Mouse (Mus musculus): ENCODE measurements around the gene Heg1.

Heg1 gene

GRCm38 (mm10) chr16:33684162-33684702 lies at the start of gene Heg1:
TSS of gene Heg1 (plus strand) at chr16:33684370.
- no peak for DNase-seq (ENCODE audit: low read depth, low spot score)

DNA sequence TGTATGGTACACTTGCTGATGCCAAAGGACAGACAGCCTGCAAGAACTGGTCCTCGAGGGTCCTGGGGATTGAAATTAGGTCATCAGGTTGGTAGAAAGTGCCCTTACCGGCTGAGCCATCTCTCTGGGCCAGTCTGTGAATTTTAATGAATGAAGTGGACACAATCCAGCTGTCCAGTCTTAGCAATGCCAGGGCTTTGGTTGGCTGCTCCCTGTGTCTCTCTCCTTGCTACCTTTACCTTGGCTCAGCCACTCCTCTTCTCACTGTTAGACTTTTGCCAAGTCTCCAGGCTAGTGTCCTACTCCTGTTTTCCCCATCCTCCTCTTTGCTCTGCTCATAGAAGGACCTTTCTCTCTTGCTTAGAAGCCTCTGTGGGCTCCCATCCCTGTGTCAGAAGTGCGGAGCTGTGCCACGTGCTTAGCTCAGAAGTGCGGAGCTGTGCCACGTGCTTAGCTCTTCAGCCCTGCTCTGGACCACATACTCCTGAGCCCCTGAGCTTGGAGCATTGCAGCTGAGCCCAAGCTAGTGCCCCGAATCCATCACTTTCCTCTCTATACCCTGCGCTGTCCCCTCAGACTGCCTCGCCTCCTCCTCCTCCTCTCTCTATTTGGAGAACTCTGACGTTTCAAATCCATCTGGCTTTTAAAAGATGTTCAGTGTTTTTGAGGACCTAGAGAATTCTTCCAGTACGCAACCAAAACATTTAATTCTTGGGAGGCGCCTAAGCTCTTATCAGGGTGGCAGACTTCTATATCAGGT lies 48.2 kb upstream of the Heg1 start:
- DNase-seq (ENCODE audit: low read depth, low spot score): peak; percentile 56

- peak; percentile 29 for DNase-seq (ENCODE audit: low read depth, low spot score)
These were observed 42.4 kb upstream of the Heg1 start for GRCm38 (mm10) chr16:33641779-33642178.

GRCm38 (mm10) chr16:33653116-33653515 lies 31.1 kb upstream of the Heg1 start:
- no peak for DNase-seq (ENCODE audit: low read depth, low spot score)

DNA sequence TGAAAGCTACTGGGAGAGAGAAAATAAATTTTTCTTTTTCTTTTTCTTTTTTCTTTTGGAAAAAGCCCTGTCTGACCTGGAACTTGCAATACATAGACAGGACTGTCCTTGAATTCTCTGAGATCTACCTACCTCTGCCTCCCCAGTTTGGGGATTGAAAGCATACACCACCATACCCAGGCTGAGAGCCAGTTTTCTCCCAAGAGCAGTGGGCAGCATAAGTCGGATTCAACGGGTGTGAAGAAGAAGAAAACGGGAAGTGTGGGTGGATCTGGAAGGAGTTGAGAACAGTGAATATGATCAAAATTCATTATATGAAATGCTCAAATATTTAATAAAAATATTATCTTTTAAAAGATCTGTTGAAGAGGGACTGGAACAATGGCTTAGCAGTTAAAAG lies 28.7 kb upstream of the Heg1 start:
- DNase-seq (ENCODE audit: low read depth, low spot score): peak; percentile 60

DNA sequence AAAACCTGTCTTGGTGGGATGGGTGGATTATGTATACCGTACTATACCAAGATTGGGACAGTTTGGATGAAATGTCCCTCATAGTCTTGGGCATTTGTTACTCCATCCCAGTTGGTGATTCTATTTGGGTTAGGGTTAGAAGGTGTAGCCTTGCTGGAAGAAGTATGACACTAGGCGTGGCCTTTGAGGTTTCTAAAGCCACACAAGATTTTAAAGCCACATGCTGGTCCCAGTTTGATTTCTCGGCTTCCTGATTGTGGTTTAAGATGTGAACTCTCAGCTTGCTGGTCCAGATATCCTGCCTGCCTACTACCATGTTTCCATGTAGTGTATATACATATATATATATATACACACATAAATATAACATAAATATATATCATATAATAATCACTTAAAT lies 27.0 kb upstream of the Heg1 start:
- no peak for DNase-seq (ENCODE audit: low read depth, low spot score)

DNA sequence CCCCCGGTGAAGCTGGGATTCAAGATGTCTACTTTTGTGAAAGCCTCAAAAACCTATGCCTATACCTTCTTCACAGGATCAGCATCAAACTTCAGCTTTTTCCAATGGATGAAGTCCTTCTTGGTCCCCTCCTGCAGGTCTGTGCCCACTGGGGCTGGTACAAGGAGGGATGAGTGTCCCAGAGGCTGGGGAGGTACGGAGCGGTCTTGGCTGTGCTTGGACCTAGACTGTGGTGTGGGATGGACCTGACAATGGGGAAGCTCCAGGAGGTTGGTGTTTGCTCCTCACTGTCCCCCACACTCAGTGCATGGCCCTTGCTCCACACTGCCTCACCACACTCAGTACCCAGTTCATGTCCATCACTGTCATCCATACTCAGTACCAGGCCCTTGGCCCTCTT lies 26.0 kb upstream of the Heg1 start:
- no peak for DNase-seq (ENCODE audit: low read depth, low spot score)

DNA sequence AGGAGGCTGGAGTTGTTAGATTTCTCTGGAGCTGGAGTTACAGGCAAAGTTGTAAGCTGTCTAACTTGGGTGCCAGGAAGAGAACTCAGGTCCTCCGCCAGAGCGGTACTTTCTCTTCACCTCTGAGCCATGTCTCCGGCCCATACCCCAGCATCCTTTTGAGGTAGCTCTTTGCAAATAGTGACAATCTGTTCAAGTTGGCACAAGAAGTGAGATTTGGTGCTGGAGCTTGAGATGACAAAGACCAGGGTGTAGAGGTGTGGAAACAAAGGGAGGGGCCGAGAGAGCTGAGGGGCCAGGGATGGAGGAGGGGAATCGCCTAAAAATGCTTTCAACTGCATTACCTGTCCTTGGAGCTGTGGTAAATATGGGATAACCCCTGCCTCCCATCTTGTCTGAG lies 24.6 kb upstream of the Heg1 start:
- DNase-seq (ENCODE audit: low read depth, low spot score): no peak

- no peak for DNase-seq (ENCODE audit: low read depth, low spot score)
These were observed 24.0 kb upstream of the Heg1 start for GRCm38 (mm10) chr16:33660125-33660524.

DNA sequence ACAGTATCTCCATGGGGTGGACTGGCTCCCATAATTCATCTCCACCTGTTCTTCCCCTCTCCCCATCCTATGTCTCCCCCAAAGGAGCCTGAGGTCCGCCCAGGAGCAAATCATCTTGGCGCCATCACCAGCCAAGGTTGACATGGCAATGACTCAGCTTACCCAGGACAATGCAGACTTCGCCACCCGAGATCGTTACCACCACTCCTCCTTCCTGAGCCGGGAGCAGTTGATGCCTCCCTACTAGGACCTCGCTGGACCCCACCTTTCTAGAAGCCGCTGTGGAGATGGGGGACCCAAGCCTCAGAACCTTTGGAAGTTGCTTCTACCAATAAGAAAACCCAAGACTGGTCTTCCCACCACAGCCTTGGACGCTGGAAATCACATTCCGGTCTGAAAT lies 21.3 kb upstream of the Heg1 start:
- DNase-seq (ENCODE audit: low read depth, low spot score): no peak

GRCm38 (mm10) chr16:33666226-33666625 lies 17.9 kb upstream of the Heg1 start:
- DNase-seq (ENCODE audit: low read depth, low spot score): no peak

DNA sequence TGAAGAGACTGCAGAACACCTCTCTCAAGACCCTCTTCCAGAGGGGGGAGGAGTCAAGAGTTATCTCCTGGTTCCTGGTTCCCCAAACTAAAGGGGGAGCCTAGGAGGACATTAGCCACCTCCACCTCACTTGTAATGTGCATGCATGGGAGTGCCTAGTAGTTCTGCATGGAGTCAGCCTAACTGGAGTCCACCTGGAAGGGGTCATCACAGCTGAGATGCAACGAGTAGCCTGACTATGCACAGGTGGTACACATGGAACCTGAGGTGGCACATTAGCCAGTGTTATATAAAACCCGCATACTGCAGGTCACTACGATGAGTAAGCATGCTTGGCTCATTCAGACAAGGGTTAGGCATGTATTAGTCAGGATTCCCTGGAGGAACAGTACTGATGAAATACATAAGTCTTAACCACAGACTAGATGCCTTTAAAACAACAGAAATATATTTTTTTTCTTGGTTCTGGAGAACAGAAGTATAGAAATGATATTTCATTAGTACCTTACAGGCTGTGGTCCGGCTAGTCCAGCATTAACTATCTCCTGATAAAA lies 17.1 kb upstream of the Heg1 start:
- DNase-seq (ENCODE audit: low read depth, low spot score): no peak

- DNase-seq (ENCODE audit: low read depth, low spot score): no peak
These were observed 15.7 kb upstream of the Heg1 start for GRCm38 (mm10) chr16:33668448-33668847.

DNA sequence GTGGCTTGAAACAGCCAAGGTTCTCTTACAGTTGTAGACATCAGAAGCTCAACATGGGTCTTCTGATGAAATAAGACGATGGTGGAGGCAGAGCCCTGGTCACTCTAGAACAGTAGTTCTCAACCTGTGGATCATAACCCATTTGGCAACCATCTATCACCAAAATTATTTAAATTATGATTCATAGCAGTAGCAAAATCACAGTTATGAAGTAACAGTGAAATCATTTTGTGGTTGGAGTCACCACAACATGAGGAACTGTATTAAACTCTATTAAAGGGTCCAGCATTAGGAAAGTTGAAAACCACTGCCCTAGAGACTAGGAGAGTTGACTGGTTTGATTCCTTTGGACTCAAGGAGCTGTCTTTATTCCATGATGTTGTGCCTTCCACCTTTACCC lies 15.1 kb upstream of the Heg1 start:
- no peak for DNase-seq (ENCODE audit: low read depth, low spot score)

DNA sequence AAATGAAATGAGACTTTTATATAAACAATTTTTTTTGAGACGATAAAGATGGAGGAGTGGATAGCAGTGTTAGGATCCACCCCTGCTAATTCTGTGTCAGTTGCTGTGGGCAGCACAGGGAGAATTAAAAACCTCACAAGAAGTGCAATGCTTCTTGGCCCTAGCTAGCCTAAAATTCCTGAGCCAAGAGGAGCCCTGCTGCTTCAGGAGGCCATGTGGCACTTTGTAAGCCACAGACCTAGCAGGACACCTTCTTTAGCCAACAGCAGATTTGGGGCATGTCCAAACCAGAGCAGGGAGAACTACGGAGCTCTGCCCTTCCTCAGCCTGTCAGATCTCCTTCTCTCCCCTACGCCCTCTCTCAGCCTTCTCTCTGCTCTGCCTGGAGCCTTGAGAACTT lies 13.8 kb upstream of the Heg1 start:
- peak; percentile 31 for DNase-seq (ENCODE audit: low read depth, low spot score)

DNA sequence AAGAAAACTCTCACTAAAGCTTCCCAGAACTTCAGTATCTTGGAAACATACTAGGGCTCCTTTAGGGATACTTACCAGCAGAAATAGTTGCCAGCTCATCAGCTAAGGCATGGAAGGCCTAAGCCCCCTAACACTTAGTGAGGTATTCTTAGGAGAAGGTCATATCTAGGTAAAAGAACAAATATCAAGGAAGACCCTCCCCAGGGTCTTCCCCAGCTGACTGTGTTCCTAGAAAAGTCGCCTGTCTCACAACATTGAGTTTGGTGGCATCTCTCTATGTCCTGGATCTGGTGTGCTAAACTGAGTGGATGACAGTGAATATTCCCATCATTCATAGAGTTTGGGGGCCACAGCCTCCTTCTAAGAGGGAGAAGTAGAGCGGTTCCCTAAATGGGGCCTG lies 13.2 kb upstream of the Heg1 start:
- DNase-seq (ENCODE audit: low read depth, low spot score): no peak

DNA sequence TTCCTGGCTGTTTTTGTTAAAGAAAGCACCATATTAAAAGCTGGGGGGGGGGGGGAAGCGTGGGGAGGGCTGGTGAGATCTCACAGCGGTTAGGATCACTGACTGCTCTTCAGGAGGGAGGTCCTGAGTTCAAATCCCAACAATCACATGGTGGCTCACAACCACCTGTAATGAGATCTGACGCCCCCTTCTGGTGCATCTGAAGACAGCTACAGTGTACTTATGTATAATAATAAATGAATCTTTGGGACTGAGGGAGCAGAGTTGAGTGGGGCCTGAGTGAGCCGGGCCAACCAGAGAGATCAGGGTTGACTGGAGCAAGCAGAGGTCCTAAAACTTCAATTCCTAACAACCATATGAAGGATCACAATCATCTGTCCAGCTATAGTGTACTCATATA lies 12.0 kb upstream of the Heg1 start:
- DNase-seq (ENCODE audit: low read depth, low spot score): no peak

DNA sequence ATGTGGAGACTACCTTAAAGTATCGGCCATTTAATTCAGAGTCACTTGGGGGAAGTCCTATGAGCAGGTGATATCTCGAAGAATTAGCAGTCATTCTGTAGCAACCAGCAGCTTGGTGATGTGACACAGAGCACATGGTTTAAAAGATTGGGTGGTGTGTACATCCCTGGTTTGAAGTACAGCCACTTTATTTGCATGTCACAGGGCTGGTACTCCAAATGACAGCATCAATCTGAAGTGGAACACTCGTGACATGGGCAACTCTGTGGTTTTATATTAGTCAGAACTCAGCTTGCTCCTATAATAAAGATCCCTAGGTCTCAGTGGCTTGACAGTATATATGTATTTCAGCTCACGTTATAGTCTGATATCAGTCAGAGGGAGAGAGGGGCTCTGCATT lies 11.5 kb upstream of the Heg1 start:
- DNase-seq (ENCODE audit: low read depth, low spot score): no peak

GRCm38 (mm10) chr16:33673530-33674109 lies 10.6 kb upstream of the Heg1 start:
- peak; percentile 33 for DNase-seq (ENCODE audit: low read depth, low spot score)

DNA sequence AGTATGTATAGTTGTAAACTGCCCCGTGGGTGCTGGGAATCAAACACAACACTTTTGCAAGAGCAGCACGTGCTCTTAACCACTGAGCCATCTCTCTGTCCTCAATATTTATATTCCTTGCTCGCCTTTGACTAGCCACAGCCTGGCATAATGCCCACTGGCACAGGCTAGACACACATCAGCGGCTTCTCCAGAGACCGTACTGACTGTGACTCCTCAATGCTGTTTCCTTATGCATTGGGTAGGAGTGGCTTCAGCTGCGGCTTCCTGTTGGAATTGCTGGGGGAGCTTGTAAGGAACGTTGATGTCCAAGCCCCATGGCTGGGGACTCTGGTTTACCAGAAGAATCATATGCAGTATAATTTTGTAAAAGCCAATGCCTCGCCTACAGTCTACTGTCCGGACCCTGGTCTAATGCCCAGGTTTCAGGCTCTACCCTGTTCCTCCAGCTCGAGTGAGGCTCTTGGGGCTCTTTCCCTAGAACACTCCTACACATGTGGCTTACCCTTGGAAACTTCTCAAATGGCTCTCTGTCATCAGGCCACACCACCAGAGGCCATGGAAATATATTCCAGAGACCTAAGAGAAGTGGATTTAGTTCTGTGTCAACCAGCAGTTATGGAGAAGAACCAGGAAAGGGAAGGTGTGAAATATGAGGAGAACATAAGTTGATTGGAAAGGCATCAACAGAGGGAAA lies 8.9 kb upstream of the Heg1 start:
- DNase-seq (ENCODE audit: low read depth, low spot score): no peak

DNA sequence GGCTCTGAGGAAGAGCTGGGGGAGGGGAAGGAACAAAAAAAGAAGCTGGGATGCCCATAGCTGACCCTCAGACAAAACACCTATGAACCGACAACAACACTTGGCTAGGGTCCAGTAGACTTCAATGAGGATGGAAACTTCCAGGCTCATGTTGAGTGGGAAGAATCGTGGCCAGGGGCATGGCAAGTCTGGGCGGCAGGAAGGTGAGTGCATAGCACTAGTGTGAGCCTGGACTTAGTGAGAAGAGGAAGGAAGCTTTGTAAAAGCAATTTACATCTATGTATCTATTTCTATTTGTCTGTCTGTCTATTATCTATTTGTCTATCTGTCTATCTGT lies 8.4 kb upstream of the Heg1 start:
- DNase-seq (ENCODE audit: low read depth, low spot score): no peak

Measured in telencephalon, adult 2 months (tissue).